Mouse (Mus musculus) embryo, embryonic 11.5 days (tissue): Measurements from ENCODE around the gene Padi2.

Source experiments
- DNase-seq: peaks from one replicate; pipeline ENCODE4 v3.0.0-alpha.2; 2012; ENCODE audit warnings: low read depth, low spot score

Padi2 gene

DNA sequence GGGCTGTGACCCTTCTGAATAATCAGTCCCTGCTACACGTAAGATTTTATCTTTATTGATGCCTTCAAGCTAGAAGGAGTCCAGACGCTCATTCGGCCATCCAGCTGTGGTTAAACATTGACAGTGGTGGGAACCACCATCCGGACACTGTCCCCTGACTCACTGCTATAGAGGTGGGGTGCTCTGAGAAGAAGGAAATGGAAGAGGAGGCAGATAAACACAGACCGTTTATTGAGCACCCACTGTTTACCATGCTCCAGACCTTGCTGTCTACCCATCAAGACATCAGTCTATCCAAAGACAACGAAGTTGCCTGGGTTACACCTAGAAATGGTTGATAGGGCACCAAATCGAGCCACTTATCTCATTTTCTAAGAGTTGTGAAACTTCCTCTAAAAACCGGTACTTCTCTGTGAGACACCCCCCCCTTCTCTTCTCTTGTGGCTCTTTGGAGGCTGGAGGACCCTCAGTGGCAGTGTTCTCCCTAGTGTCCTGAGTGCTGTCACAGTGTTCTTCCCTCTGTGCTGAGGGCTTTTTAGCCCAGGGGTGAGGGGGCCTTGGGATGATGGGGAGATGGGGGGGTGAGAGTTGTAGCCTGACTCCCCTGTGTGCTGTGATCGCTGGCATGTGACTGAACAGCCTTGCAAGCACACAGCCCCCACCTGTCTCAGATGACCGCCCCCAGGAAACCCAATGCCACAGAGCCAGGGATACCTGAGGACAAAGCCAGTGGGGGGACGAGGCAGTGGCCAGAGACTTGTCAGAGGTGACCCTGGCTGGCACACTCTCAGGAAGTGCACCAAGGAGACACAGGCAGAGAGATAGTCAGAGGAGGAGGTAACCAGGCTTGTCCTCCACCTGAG is 14.1 kb downstream of the Padi2 start:
- no peak for DNase-seq

DNA sequence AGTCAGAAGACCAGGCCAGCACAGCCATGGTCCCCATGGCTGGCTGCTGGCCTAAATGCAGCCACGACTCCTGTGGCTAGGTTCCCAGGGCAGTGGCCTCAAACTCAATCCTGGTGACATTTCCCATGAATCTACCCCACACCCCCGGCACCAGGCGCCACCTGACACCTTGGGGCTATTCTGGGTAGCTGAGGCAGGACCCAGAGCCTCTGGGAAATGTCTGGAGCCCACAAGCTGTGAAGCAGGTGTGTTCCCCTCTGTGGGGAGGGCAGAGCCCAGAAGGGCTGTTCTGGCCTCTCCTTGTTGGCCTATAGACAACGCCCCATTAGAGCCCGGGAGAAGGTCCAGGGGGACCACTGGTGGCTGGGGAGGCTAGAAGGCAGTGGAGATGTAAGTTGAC is 16.4 kb downstream of the Padi2 start:
- no peak for DNase-seq

DNA sequence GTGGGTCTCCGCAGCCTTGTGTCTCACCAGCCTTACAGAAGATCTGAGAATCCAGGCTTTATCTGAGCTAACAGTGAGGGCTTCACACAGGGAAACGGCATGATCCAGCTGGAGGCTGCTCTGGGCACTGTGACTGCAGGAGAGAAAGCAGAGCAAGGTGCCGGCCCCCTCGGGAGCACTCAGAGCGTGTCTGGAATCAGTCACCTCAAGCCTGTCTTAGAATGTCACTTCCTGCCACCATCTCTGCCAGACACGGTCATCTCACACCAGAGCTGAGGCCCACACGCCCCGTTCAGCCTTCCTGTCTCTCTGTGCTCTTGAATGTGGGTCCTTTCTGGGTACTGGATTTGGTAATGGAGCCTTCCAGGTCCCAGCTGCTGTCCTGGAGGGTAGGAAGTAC is 19.5 kb downstream of the Padi2 start:
- DNase-seq = no peak

DNA sequence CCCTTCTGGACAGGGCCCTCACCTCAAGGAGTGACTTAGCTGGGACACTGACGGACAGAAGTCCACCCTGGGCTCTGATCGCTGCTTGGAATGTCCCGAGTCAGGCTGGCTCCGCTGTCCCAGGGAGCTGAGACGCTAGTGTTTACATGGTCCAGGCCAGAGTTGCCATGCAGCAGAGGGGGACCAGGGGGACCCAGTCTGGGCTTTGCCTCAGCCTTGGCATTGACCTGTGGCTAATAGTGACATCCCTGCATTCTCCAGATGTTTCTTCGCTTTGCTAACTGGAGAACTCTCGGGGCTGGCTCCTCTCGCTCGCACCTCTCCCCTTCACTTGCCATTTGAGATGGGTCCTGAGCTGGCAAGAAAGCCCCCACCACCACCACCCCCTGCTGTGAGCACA is 22.2 kb downstream of the Padi2 start:
- DNase-seq = no peak

GRCm38 (mm10) chr4:140929745-140930144 is 23.6 kb downstream of the Padi2 start:
- DNase-seq = no peak

- DNase-seq = no peak
Observed at GRCm38 (mm10) chr4:140930900-140931470, 24.8 kb downstream of the Padi2 start.

GRCm38 (mm10) chr4:140935643-140936042 is 29.5 kb downstream of the Padi2 start:
- no peak for DNase-seq

DNA sequence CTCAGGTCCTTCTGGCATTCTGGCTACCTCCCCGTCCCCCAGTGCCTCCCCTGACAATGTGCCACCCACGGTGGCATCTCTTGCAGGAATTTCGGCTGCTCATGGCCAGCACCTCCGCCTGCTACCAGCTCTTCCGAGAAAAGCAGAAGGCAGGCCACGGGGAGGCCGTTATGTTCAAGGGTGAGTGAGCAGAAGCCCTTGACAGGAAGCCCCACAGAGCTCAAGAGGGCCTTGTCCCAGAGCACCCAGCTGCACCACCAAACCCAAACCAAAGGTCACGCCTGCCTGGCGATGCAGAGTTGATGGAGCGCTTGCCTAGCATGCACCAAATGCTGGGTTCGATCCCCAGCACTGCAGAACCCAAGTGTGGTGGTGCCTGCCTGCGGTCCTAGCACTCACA is 38.2 kb downstream of the Padi2 start:
- DNase-seq = no peak

GRCm38 (mm10) chr4:140944961-140945442 is 38.9 kb downstream of the Padi2 start:
- no peak for DNase-seq

DNA sequence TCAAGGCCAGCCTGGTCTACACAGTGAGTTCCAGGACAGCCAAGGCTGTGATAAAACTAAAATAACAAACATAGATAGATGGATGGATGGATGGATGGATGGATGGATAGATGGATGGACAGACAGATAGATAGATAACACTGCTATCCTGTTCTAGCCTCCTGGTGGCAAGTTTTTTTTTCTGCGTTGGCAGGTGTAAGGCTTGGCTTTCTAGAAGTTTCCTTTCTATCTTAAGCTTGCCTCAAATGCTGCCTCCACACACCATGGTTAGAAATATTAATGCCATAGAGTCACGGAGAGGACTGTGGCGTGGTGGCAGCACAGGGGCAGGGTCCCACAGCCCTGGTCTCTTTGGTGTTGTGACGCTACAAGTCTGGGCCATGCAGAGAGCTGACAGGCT is 39.4 kb downstream of the Padi2 start:
- DNase-seq = no peak

DNA sequence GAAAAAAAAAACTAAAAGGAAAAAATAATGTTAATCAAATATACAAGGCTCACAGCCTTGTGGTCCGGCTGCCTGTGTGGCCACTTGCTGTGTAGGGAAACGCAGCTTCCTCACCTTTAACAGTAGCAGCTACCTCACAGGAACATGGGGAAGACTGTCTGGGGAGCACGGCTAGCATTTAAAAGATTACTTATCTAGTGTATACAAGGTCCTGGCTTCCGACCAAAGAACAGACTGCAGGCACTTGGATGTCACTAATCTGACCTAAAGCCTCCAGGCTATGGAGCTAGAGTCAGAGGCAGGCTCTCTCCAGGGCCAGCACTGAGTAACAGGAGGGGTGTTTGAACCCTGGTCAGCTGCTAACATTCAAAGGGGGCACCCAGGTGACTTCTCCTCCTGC is 39.9 kb downstream of the Padi2 start:
- DNase-seq = no peak

DNA sequence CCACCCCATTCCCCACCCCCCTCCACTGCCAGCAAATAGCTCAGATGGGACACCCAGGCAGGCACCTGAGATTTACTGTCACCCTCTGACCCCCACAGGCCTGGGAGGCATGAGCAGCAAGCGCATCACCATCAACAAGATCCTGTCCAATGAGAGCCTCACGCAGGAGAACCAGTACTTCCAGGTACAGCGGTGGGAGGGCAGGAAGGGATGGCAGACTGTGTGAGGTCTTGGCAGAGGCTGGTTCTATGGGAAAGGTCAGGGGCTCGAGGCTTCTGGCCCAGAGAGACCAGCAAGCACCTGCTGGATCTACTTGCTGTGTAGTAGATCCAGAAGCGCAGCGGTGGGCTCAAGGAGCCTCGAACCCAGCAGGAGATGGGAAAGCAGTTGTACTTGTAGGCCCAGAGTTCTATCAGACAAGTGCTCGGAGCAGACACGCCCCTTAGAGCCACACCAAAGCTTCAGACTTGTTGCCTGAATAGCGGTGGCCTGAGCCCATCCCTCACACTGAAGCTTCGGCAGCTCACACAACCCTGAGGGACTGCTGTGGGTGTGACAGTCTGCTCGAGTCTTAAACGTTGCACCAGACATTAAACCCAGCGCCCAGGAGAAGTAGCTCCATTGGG is 40.5 kb downstream of the Padi2 start:
- no peak for DNase-seq

DNA sequence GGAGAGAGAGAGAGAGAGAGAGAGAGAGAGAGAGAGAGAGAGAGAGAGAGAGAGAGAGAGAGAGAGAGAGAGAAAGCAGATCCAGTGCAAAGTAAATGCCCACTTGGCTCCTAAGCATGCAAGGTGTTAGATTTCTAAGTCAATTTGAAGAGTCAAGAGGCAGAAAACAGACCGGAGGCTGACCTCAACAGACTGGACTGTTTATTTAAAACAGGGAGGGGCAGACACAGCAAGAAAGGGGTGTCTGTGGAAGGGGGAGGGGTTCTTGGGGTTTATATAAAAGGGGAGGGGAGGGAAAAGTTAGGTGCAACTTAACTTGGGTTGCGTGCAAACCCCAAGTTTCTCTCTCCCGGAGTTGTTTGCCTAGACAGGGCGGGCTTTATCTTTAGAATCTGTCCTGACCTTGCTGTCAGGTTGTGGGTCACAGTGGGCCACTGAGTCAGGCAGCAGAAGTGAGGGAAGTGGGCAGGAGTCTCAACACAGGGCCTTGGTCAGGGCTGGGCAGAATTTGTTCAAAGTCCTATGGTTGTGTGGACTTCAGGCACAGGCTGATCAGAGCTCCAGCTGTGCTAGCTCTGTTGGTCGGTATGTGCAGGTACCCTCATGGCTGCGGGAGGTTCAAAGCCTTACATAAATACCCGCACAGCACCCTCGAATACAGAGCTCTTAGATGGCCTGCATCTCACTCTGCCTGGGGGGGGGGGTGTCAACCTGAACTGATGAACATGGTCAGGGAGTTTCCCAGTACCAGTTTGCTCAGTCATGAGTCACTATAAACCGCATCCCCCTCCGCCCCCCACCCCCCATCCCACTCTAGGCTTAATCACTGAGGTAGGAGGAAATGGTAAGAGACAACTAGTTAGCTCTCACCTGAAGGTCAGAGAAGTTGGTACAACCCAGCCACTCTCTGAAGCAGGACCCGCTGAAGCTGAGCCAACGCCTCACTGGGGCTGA is 41.6 kb downstream of the Padi2 start:
- no peak for DNase-seq

DNA sequence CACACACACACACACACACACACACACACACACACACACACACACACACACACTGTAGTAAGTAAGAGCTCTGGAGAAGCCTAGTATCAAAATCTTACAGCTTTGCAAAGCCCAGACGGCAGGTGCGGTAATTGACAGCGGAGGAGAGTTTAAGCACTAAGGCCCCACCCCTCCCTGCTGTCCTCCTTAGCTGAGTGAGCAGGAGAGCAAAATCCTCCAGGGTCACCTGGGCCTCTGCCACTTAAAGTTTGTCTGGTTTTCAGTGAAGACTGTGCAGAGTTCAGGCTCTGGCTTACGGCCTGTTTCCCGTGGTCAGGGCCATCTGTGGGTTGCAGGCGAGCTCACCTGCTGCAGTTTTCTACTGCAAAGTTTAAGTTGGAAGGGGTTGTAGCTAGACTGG is 42.3 kb downstream of the Padi2 start:
- DNase-seq = no peak

DNA sequence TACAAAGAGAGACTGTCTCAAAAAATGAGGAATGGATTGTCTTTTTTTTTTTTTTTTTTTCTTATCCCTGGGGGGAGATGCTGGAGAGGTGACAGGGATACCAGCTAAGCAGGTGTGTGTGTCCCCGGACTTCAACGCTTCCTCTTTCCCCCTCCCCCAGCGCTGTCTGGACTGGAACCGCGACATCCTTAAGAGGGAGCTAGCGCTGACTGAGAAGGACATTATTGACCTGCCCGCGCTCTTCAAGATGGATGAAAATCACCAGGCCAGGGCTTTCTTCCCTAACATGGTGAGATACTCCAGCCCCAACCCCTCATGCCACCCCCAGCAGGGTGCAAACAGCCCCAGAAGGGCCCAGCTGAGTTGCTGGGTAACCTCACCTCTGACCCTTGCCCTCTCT is 42.9 kb downstream of the Padi2 start:
- DNase-seq = no peak

DNA sequence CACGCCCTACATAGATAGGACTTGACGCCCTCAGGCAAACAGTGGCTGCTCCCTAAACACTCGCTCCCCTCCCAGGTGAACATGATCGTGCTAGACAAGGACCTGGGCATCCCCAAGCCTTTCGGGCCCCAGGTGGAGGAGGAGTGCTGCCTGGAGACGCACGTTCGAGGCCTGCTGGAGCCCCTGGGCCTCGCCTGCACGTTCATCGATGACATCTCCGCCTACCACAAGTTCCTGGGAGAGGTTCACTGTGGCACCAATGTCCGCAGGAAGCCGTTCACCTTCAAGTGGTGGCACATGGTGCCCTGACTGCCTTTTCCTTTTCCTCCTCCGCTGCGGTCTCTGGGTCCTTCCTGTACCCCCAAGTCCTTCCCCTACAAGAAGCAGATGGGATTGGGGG is 43.5 kb downstream of the Padi2 start:
- DNase-seq = no peak

DNA sequence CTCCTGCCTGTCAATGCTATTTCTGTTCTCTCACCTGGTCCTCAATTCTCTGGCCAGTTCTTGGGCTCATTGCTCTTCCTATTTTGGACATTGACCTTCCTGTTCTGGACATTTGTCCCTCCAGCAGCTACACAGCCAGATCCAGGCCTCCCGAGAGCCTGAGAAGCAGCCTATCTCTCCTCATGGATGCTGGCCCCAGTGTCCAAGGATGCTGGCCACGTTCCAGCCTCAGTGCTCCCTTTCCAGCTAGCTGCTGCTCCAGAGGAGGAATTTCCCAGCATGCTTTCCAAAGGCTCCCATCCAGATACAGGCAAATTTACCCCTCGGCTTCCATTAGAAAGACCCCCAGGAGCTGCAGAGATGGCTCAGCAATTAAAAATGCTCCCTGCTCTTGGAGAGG is 44.4 kb downstream of the Padi2 start:
- DNase-seq = no peak

GRCm38 (mm10) chr4:140951861-140952641 is 45.9 kb downstream of the Padi2 start:
- no peak for DNase-seq

DNA sequence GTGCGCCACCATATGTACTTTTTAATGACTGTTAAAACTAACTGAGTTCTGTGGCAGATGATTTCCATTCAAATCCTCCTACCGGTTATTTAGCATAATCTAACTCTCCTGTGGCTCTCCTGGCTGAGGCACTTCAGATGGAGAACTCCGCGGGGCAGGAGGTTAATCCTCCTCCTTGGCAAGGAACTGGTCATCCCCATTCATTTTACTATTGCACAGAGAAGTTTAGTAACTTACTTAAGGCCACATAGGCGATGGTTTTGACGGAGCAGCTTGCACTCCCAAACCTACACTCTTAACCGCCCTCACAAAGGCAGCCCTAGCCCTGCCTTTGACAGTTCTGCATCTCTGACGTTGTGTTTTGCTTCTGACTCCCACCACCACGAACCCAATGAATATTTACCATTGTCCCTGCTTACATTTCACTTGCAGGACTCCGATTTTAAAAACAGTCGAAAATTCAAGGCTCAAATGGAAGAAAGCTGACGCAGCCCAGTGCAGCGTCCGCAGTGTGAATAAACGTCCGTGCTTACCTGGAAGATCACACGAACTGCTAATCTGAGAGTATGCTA is 51.1 kb downstream of the Padi2 start:
- DNase-seq = no peak

DNA sequence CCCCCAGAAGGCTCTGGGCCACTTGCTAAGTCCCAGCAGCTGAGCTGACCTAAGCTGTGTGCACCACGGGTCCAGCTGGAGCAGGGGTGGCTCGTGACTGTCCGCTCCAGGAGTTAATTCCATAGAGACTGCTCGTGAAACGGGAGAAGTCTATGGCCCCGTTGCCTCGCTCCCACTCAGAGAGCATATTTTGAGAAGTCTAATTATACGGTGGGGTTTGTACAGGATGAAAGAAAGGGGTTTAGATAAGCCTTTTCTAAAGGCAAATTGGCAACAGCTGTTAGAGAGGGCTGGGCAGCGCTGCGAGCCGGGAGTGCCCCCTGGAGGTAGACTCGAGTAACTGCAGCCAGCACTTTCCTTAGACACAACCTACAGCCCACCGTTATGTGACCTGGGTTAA is 51.6 kb downstream of the Padi2 start:
- DNase-seq = peak; percentile 70

DNA sequence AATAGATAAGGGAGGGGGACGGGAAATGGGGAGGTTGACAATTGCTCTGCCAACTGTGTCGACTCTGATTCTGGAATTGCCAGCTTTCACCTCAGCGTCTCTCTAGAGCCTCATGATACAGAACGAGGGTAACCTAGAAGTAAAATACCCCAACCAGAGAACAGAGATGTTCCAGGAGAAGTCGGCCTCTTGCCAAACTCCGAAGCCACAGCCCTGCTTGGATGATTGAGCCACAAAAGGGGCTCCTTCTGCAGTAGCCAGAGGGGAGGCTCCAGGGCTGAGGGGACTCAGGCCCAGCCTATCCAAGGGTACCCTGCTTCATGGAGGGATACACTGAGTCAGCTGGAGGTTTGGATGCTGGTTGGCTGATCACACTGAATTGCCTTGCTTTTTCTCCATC is 52.2 kb downstream of the Padi2 start:
- DNase-seq = no peak
